Mouse (Mus musculus) bone marrow macrophage, adult 2 months (primary cell): ENCODE results near the gene Mfsd2a.

Source experiments
- CTCF ChIP-seq: IDR thresholded peaks from 2 replicates; pipeline ENCODE4 v1.5.1; 2012; ENCODE audit warnings: low read depth, mild to moderate bottlenecking, low read length, moderate library complexity
- POLR2A ChIP-seq: IDR thresholded peaks from 2 replicates; pipeline ENCODE4 v1.6.1; 2012; ENCODE audit warnings: mild to moderate bottlenecking, low read depth, low read length, borderline replicate concordance

DNA sequence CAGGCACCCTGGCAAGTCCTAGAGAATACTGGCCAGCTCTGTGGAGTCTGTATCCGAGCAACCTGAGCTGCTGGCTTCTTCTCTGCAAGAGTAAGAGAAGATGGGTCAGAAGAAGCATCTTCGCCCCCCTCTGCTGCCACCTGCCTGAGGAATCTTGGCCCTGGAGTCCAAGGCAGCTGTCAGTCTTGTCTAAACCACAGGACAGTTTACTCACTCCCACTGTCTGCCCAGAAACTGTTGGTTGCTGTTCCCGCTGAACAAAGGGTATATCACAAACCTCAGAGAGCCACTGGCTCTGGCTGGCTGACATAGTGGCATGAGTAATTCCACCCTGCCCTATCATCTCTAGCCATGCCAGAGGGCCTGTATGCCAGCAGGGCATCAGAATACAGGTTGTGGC is 13.8 kb downstream of the Mfsd2a start:
- no peak for TF ChIP-seq POLR2A
- TF ChIP-seq CTCF: no peak
